Mouse (Mus musculus): ENCODE results near the gene Sos1. TPM values are rescaled to one million over a fixed set of nuclear protein-coding genes. Genes with fewer than 3 reads are reported as not detected.
"Not testable (repeated sequence)": the region's sequence is repeated elsewhere in the genome, so short reads cannot be mapped to it uniquely, and the experiment has no call there.

The Sos1 gene
- polyA plus RNA-seq, 1 experiment: 16.6 TPM

DNA sequence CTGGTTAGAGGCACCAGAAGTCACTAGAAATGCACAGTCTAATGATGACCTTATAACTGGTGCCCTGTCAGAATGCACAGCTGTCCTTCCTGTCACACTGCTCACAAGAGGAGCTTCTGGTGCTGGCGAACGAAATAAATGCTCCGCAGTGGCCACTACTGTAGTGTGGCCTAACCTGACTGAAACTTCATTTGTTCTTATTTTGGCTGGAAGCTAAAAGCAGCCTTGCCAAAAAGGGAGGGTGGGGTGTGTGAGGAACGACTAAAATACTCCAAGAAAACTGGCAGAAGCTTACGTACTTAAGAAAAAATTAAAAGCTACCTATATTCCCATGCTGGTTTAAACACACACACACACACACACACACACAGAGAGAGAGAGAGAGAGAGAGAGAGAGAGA, 53.4 kb downstream of the Sos1 start:
- peak; percentile 37 to 62 for DNase-seq (ENCODE audit: extremely low spot score in 1 of 2, low spot score in 1 of 2)

DNA sequence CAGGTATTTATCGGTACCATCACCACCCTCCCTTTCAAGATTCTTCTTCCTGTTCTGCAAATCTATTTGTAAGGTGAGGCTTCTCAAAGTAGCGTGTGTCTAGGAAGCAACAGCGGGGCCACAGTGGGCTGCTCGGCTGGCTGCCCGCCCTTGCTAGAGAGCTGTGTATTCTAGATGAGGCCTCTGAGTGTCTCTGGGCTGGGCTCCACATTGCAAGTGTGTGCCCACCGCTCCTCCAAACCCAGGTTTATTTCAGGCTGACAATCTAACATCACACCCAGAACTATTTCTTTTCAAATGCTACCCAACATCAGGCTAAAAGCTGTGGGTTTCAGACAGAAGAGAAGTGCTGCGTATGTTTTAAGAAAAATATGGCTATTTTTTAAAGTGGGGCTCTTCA, 54.1 kb downstream of the Sos1 start:
- no peak for DNase-seq (ENCODE audit: extremely low spot score in 1 of 2, low spot score in 1 of 2)

DNA sequence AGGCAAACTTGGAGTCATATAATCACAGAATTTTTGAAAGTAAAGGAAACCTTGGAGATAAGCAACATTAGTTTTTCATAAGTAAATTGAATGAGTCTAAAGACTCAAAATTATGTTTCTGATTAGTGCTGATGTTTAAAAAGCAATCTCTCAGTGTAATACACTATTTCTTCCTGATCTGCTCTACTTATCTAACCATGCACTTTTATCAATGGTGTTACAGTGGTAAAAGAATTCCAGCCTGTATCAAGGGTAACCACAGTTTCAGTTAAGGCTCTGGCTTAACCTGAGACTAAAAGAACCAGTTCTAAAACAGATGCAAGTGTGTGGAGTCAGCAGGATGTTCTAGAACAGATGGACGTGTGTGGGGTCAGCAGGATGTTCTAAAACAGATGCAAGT, 59.3 kb downstream of the Sos1 start:
- DNase-seq (ENCODE audit: extremely low spot score in 1 of 2, low spot score in 1 of 2): no peak

DNA sequence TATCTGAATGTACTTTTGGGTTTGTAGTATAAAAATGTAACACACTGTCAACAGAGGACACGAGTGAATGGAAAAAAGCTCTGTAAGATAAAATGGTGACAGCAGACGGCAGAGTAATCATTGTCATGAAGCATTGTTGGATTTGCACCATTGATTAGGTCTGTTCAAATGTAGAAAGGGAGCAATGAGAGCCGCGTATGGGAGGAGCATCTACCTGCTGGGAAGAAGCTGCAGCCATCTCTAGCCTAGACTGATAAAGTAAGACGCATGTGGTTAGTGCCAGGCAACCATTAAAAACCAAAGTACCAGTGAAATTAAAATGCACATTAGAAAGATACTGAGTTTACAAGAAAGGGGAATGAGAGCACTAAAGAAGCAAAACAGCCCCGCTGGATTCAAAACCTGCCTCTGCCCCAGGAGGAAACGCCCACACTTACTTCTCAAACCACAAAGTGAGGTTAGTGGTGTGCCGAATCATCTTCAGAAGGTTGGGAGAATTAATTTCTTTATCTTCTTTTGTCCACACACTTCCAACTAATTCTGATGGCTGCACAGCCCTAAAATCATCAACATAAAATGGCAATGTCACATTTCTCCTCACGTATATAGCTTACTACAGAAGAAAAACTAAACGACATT, 61.6 kb downstream of the Sos1 start:
- DNase-seq (ENCODE audit: extremely low spot score in 1 of 2, low spot score in 1 of 2): no peak

DNA sequence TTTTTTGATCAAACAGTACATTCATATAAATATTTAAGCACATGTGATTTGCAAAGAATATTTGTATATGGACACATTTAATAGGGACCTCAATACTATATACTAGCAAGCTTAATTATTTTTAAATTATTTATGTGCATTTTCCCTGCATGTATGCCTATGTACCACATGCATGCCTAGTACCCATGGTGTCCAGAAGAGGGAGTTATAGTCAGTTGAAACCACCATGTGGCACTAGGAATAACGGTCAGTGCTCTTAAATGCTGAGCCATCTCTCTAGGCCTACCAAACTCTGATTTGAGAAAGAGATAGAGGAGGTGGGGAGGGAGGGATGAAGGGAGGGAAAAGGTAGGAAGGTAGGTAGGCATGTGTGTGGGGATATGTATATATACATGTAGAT, 69.1 kb downstream of the Sos1 start:
- no peak for DNase-seq (ENCODE audit: extremely low spot score in 1 of 2, low spot score in 1 of 2)

DNA sequence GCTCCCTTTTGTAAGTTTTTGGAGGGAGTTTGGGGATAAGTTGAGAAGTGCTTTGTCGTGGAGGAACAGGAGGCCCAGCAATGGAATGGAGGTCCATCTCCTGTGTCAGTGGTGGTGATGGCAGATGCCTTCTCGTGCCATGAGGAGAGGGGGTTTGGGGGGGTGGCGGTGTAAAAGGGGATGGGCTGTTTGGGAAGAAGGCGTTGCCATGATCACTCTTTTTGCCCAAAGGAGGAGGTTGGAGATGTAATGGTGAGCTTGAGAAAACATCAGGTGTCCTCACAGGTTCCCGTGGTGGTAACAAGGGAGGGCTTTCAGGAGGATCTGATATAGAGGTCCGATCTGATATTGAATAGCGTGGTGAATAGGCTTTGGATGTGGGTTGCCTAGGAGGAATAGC, 82.0 kb downstream of the Sos1 start:
- no peak for DNase-seq (ENCODE audit: extremely low spot score in 1 of 2, low spot score in 1 of 2)

DNA sequence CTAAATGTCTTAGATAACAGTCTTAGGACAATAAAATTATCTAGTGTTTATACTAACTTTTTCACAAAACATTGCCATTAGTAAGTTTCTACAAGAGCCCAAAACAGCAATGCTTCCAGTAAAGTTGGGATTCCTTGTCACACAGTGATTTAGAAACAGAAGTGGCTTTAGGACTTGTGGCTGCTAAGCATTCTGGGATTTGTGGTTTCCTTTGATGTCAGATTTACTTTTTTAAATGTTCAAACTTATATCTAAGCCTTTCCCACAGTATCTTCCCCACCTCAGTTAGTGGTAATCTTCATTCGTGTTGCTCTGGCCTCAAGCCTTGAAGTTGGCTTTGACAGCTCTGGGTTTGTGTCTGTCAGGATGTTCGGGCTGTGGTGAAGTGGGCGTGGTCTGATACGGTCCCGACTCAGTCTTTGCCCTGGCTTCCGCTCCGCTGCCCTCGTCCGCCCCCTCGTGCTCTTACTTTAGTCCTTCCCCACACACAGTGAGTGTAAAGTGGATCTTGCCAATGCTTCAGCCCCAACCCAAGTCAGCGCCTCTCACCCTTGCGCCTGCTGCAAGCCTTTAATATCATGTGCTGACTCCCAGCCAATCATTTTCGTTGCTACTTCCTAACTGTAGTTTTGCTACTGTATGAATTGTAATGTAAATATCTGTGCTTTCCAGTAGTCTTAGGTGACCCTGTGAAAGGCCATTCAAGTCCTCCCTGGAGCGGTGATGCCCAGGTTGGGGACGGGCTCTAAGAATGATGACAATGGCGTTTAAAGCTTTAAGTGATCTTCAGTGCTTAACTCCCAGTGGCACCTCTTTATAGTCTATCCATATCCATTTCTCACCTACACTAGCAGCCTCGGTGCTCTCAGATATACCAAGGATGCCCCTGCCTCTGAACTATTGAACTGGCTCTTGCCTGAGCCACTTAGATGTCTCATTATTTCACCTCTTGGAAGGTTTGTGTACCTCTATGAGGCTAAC, 88.5 kb downstream of the Sos1 start:
- DNase-seq (ENCODE audit: extremely low spot score in 1 of 2, low spot score in 1 of 2): peak in 1 of 2 experiments; percentile 45

DNA sequence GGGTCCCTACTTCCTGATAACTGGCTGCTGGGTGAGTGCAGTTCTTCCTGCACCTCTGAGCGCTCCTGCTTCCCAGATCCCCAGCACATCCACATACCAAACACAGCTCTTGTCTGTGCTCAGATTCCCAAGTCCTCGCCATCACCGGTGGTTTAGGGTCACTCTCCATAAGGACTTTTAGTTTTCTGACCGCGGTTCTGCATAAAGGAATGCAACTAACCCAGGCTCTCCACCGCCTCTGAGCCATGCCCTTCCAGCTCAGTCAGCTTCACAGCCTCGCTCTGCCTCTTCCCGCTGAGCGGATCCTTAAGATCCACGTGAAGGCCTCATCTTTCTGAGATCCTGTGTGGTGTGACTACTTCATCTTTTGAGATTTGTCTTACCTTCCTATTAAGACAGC, 90.2 kb downstream of the Sos1 start:
- DNase-seq (ENCODE audit: extremely low spot score in 1 of 2, low spot score in 1 of 2): no peak

DNA sequence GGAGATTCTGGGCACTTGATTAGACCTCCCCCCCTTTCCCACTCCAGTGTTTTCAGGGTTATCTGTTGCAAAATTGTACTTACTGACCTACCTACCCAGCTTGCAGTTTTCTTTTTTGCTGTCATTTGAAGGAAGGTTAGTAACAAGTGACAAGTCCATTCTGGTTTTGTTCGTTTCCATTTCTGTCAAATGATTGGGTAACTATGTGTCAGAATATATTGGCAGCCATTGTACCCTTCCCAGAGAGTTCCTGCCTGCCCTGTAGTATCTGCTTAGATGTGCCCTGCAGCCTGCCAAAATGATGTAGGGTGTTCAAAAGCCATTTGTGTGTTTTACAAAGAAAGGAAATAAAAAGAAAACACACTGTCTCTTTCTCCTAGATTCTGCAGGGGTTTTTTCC, 94.6 kb downstream of the Sos1 start:
- no peak for DNase-seq (ENCODE audit: extremely low spot score in 1 of 2, low spot score in 1 of 2)

GRCm38 (mm10) chr17:80378386-80378785, 101.9 kb downstream of the Sos1 start:
- not testable (repeated sequence) for DNase-seq (ENCODE audit: extremely low spot score in 1 of 2, low spot score in 1 of 2)

DNA sequence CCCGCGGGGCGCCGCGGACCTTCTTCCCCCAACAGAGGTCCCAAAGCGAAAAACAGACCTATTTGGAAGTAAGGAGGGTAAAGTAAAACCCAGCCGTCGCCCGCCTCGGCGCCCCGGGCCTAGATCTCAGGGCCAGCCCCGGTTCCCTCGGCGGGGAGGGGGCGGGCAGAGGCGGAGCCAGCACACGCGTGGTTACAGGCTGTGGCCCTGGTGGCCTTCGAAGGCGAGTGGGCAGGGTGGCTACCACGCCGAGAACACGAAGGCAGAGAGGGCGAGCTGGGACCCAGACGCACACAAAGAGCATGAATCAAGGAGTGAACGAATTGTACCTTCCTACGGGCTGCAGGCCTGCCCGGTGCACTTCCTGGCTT, 106.5 kb downstream of the Sos1 start:
- no peak for DNase-seq (ENCODE audit: extremely low spot score in 1 of 2, low spot score in 1 of 2)

DNA sequence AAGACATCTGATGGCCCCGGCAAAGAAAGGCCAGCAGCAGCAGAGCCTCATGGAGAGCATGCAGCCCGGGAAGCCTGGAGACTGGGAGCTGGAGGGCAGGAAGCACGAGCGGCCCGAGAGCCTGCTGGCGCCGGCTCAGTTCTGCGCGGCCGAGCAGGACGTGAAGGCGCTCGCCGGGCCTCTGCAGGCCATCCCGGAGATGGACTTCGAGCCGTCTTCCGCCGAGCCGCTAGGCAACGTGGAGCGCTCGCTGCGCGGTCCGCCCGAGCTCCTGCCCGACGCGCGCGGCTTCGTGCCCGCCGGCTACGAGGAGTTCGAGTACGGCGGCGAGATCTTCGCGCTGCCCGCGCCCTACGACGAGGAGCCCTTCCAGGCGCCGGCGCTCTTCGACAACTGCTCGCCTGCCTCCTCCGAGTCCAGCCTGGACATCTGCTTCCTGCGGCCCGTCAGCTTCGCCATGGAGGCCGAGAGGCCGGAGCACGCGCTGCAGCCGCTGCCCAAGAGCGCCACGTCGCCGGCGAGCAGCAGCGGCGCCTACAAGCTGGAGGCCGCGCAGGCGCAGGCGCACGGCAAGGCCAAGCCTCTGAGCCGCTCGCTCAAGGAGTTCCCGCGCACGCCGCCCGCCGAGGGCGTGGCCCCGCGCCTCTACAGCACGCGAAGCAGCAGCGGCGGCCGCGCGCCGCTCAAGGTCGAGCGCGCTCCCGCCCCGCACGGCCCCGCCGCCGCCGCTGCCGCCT, 107.1 kb downstream of the Sos1 start, which contains the start of gene Gm10190:
Gm10190 (minus strand) TSS at position 553 of the 737 bp plus-strand sequence.
- peak; percentile 68 to 88 for DNase-seq (ENCODE audit: extremely low spot score in 1 of 2, low spot score in 1 of 2)

DNA sequence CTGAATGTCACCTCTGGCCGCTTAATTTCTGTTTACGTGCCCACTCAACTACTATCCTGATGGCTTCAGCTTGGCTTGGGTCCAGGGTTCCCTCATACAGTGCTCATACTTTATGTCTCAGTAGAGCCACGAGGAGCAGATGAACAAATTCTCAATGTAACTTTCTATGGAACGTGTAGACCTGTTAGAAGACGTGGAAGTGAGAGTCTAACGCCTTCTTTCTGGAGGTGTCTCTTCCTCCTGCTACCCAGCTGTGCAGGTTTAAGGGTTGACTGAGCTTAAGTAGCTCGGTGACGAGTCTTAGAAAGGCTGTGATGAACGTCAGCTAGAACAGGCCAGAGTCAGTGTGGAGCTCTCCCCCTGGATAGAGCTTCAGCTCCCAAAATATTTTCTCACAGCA, 111.6 kb downstream of the Sos1 start:
- DNase-seq (ENCODE audit: extremely low spot score in 1 of 2, low spot score in 1 of 2): no peak

DNA sequence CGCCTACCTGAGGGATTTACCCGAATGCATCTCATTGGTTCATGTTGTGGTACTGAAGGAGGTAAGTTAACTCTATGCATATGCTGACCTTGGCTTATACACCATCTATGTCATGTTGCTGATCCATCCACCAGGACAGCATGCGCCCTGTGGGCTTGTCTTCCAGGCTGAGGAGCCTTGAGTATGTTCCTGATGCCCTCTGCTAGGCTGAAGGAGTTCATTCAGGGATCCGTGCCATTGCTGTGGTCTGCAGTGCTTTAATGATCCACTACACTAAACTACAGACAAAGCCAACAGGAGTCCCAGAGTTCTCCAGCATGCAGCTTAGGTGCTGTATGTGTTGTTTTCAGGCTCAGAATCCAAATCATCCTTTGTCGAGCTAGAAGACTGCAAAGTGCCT, 113.0 kb downstream of the Sos1 start:
- DNase-seq (ENCODE audit: extremely low spot score in 1 of 2, low spot score in 1 of 2): peak in 1 of 2 experiments; percentile 37

DNA sequence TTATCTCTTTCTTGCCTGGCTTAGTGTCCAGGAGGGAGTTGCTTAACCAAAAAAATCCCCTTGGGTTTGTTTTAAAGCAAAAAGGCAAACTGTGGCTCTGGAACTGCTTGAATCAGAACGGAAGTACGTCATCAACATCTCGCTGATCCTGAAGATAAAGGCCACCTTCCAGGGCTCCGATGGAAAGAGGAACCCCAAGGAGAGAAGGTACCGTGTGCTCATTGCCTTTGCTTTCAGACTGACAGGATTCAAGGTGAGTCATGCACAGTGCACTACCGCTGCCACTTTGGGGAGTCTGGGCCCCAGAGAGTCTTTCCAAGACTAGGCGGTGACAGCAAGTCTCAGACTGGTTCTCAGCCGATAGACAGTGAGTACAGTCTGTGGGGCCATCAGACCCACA, 120.0 kb downstream of the Sos1 start:
- DNase-seq (ENCODE audit: extremely low spot score in 1 of 2, low spot score in 1 of 2): no peak

- DNase-seq (ENCODE audit: extremely low spot score in 1 of 2, low spot score in 1 of 2): no peak
Measured at GRCm38 (mm10) chr17:80347234-80347633, 133.0 kb downstream of the Sos1 start.

DNA sequence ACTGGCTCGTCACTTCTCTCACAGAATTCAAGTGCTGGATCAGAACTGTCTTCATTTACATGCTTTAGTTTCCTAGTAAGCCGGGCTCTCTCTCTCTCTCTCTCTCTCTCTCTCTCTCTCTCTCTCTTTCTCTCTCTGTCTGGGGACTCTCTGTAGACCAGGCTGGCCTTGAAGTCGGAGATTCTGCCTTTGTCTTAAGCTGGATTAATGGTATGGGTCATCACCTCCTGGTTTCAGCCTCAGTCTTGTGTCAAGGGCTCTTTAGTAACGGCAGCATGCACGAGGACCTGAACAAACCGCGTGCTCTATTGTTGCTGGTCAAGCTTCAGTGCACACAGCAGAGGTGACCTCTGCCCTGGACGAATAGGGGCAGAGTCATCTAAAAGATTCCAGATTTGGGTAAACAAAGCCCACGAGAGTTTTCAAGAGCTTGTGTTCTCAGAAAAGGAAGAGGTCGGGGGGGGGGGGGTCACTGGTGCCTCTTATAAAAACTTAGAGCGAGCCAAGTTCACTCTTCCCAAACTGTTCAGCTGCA, 133.6 kb downstream of the Sos1 start:
- DNase-seq (ENCODE audit: extremely low spot score in 1 of 2, low spot score in 1 of 2): no peak

DNA sequence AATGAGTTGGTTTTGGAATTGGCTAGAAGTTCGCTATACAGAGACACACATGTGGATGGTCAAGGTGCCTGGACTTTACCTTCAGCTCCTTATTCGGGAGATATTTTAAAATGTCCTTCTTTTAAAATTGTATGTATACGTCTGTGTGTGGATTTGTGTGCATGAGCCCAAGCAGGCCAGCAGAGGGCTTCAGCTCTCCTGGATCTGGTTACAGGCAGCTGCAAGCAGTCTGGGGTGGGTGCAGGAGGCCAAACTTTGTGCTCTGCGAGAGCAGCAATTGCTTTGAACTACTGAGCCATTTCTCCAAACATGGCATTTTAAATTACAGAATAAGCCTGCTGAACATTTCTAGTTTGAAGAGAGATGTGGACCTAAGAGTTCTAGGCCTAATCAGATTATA, 135.0 kb downstream of the Sos1 start:
- no peak for DNase-seq (ENCODE audit: extremely low spot score in 1 of 2, low spot score in 1 of 2)

All from frontal cortex, adult 2 months (tissue).